Mouse (Mus musculus): ENCODE measurements at regions not wholly inside any gene's neighbourhood (a gene's known extent, or its start where the extent isn't known, plus 50 kb on each side); places are given as distances from the start of the nearest gene placed in this dataset.

GRCm38 (mm10) chr3:39211670-39212069 is 324.9 kb downstream of the Fat4 start:
- TF ChIP-seq CTCF (IDR thresholded peaks at IDR 0.05; ENCODE audit: extremely low read depth, insufficient read depth, low read length), result no peak
- TF ChIP-seq POLR2A (IDR thresholded peaks at IDR 0.05; ENCODE audit: extremely low read depth, insufficient read depth, low read length), result no peak

All from cortical plate, adult 2 months (tissue).